Mouse (Mus musculus) embryo, embryonic 11 days (tissue): ENCODE measurements at regions not wholly inside any gene's neighbourhood (a gene's known extent, or its start where the extent isn't known, plus 50 kb on each side); places are given as distances from the start of the nearest gene placed in this dataset.
"Not testable (repeated sequence)": the region's sequence is repeated elsewhere in the genome, so short reads cannot be mapped to it uniquely, and the experiment has no call there.

Experiments used
- DNase-seq: peaks from one replicate; pipeline ENCODE4 v3.0.0-alpha.2; 2015

DNA sequence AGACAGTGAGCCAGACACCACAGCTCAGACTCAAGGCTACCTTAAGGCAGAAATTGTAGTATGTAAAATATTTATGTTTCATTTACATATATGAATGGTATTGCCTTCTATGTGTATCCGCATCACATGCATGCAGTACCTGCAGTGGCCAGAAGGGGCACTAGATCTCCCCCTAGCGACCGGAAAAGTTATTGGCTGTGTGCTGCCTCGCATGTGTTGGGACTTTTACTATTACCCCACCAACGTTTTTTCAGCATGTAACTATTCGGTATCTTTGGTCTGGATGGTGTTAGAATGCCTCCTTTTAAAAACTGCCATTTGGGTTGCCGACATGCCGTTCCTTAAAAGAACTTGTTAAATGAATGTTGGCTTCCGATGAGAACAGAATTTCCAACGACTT, 145.7 kb upstream of the Mocs1 start:
- DNase-seq: no peak

DNA sequence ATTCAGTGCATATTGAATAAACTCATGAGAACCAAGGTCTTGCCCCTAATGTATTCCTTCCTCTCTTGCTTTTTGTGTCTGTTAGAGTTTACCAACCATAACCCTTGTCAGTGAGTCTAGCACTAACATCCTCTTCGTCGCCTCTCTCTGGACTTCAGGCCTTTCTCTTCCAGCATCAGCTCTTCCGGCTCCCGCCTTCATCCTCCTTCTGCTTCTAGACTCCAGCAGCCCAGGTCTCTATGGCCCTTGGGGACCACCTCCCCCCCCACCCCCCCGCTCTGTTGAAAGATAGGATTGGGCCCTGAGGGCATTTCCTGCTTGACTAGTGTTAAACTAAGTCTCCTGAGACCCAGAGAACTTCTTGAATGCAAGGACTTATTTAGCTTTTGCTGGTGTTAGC, 144.7 kb upstream of the Mocs1 start:
- DNase-seq: no peak

DNA sequence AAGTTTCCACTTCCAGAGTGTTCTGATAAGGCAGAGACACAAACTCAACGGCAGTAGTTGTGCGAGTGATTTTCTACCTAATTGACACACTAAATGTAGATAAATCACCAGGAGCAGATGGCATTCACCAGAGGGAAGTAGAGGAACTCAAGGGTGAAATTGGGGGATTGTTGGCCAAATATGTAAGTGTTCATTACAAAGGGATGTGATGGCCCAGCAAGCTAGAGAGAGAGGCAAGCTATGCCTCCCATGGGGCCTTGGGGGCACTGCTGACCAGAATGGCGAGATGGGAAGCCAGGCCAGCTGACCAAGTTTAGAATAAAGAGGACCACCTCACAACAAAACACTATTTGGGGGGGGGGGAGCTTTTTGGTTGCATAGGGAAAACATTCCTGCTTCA, 136.5 kb upstream of the Mocs1 start:
- DNase-seq: no peak

DNA sequence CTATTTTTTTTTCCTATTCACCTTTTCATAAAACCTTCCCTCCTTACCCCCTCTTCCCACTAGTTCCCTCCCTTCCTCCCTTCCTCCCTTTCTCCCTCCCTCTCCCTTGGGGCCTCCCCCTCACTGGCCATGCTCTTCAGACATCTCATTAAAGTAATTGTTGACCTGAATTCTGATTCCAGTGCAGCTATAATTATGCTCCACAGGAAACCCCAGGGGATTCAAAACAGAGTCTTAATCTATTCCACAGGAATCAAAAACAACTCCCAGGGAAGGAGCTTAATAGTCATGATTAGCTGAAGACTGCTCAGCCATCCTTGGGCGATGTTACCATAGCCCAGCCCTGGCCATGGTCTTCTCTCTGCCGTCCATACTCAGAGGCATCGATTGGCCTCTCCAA, 123.7 kb upstream of the Mocs1 start:
- DNase-seq: no peak

DNA sequence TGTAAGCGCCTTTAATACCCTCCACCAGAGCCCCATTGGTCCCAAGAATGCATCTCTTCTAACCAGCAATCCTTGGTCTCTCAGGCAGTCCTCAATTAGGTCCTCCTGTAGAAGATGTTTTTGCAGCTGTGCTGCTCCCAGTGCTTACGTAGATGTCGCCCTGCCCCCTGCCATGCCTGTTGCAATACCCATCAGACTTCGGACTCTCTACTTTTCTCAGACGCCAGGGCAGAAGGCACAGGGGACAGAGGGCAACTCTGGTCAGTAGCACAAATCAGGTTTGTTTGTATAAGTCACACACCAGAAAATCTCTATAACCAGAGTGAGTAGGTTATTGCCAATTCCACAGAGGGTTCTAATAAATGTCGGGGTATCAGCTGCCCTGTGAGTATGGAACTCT, 123.0 kb upstream of the Mocs1 start:
- no peak for DNase-seq

DNA sequence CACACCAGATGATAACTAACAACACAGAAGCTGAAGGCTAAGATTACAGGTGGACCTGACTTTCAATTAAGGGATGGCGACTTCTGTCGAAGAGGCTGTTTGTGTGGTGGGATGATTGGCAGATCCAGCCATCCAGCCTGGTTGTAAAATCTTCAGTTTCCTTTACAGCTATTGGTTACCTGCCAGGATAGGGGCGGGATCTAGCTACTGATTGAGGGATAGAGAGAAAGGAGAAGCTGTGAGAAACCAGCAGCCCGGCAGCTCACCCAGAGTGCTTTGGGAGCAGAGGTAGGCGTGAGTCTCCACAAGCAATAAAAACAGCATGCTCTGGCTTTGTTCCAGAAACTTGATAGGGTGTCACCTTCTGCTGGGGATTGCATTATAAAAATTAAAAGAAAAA, 119.1 kb upstream of the Mocs1 start:
- DNase-seq: peak; percentile 80

DNA sequence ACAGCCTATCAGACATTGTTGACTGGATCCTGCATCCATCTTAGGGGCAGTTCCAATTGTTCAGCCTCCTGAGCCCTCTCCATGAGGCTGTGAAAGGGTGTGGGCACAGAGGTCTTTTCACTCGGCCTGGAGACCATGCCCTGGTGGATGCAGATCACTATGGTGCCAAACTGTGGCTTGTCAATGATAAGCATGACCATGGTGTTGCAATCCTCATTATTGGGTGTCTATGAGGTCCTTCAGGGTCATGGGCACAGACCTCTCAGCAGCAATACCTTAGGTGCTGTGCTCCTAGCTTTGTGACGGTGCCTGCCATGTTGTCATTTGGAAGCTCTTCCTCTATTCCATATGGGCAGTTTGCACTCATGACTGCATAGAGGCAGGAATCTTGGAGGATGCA, 114.0 kb upstream of the Mocs1 start:
- DNase-seq: no peak

DNA sequence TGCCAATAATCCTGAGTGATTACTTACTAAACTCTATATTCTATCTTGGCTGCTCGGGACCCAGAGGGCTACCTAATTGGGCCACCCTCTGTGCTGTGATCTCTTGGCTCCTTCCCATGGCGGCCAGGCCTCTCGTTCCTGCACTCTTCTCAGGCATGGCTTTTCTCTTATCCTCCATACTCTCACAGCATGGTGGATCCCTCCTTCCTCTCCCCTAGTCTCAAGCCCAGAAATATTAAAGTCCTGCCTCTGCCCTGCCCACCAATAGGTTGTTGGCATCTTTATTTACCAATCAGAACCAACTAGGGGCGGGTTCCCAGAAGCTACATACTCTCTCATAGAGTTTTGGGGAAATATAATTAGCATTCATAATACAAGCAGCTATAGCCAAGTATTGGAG, 100.6 kb upstream of the Mocs1 start:
- no peak for DNase-seq

DNA sequence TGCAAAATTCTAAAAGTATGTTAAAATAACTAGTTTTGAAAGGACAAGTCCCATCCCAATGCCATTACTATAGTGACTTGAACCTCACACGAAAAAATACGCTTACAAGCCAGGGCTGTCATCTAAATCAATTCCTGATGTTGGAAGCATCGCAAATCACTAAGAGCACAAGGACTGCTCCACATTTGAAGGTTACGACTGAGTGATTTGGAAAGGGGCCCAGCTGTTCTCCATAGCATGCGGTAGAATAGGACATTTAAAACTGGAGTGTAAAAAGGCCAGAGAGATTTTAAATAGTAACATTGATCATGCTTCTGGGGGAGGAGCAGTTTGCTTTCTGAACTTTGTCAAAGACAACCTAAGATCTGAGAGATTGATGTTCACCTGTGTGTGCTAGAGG, 92.8 kb upstream of the Mocs1 start:
- DNase-seq: peak; percentile 4

DNA sequence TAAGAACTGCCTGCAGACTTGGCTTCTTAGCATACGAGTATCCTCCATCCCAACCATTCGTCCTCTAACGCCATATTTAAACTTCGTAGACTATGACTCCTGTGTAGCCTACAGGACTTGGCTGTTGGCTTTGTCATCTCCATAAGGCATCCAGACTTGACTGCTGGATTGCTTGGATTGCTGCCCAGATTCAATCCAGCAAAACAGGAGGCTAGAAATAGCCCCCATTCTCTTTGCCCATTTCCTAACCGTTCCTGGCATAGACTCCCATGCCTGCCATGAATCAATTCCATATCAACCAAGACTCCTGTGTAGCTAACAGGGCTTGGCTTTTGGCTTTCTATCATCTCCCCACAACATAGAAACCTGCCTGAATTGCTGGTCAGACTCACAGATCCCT, 90.3 kb upstream of the Mocs1 start:
- no peak for DNase-seq

DNA sequence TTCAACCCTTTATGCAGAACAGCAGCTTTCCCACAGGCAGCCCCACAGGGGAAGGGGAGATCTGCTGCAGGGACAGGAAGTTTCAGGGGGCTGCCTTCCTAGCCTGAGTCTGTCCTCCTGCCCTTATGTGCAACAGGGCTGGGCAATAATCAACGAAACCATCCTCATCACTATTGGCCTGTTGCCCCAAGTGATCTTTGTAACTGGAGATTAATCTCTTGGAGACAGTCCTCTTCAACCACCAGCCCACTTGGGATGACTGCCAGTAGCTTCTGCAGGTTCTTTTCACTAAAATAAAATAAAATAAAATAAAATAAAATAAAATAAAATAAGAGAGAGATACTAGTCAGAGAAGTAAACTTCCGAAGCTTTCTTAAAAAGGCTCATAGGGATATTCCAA, 85.5 kb upstream of the Mocs1 start:
- DNase-seq: no peak

DNA sequence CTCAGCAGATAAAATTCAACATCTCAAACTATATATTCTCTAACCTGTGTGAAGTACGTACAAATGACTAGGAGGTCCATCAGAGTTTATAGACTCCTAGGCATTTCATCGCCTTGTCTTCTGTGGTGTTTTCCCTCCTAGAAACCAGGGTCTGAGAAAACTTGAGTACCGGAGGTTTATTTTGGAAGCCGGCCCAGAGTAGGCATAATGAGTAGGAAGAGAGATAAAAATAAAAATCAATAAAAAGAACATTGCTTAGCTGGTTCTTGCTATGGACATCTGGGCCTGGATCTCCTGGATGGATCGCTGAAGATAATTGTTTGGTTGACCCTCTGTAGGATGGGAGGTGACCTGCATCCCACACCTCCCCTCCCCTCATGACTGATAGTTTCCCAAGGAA, 81.5 kb upstream of the Mocs1 start:
- no peak for DNase-seq

DNA sequence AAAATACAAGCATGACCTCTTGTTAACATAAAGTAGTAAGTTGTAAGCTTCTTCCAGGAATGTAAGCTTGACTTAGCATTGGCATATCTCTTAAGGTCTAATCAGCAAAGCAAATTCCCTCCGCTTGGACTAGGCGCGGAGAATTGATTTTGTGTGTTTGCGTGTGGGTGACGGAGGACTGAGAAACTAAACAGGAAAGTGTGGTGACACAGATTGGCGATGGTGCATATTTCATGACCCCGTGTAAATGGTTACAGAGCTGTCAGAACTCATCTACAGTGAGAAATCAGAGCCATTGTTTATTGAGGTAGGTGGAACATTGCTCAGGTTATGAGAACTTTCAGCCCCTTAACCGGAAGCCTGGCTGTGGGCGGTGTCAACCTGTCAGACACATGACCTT, 78.8 kb upstream of the Mocs1 start:
- no peak for DNase-seq

DNA sequence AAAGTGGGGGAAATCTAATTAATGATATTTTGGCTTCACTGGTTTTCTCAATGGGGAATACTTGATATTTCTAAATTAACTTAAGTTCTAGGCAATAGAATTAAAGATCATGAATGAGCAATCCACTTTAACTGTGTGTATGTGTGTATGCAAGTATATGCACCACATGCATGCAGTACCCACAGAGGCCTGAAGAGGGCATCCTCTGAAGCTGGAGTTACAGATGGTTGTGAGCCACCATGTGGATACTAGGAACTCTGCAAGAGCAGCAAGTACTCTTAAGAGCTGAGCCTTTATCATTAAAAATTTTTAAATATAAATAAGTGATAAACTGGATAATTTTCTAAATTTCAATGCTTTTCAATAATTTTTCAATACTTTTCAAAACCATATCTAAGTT, 69.0 kb upstream of the Mocs1 start:
- DNase-seq: no peak

DNA sequence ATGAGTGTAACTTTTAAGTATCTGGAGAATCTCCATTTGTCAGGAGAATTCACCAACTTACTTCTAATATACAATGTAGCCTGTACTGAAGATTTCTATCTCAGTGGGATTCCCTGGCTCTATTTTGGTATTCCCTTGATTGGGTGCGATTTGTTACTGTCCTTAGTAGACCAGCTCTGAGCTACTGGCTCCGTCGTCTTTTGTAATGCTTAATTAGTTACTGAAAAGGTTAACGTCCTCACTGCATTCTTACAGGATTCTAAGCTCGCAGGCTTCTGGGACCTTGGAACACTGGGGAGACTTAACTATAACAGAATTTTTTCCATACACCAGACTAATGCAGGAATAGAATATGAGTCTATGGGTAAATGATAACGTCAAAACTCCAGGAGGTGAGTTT, 67.9 kb upstream of the Mocs1 start:
- DNase-seq: not testable (repeated sequence)

DNA sequence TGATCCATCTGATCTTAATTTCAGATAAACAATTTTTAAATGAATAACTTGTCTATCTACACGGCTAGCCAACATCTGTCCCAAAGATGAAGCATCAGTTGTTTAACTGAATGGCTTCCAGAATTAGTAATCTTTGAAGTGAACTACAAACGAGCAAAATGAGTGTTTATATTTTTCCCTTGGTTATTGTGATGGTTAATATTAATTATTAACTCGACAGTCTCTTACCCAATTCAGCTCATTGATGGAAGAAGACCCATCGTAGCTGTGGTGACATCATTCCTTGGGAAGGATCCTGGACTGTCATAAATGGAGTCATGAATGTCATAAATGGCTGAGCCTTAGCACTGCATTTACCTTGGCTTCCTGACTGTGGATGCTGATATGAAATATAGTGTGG, 60.4 kb upstream of the Mocs1 start:
- no peak for DNase-seq

DNA sequence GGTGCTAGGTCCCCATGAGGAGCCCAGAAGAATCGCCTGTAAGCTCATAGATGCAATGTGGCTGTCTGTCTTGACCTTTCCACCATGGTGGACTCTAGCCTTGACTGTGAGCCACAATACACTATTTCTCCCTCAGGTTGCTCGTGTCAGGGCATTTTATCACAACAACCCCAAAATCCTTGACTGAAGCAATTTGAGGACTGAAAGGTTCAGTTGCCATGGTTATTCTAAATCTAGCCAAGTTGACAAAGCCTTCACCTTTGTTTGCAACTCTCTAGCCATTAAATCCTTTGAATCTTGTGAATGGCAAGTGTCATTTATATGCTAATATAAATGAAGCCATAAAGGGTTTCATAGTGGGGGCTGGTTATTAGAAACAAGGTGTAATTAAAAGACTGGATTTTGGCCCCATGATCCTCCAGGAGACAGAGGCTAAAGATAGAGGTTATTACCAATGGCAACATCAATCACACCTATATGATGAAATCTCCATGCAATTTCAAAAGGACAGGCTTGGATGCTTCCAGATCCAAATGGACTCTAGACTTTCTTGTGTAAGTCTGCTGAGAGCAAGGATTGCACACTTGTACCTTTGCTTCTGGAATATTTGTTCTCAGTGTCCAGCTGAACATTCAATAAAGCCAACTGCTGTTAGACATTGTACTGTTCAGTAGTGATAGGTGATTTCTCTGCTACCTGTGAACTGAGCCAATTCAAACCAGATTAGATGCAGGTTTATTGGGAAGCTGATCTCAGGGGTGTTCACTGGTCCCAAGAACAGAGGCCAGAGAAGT, 59.5 kb upstream of the Mocs1 start:
- DNase-seq: no peak

DNA sequence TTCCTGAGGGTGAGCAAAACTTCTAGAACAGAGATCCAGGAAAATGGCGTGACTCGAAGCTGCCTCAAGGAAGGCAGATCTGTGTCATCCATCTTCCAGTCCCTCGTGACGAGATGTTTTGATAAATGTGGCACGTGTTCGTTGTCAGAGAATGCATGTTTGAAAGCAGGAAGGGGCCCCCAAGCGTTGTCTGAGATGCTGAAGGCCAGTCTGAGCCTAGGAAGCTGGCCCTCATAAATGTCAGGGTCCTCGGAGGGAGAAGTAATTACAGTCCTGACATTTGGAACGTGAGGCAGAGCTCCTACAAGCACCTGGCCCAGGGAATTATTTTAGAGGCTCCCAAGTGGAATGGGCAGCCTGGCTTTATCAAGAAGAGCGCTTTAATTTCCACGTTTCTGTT, 50.5 kb upstream of the Mocs1 start:
- DNase-seq: no peak
